Mouse (Mus musculus) neural tube, embryonic 12.5 days (tissue): Measurements from ENCODE around the gene Gm20390. TPM values are rescaled to one million over a fixed set of nuclear protein-coding genes. Genes with fewer than 3 reads are reported as not detected.

ENCODE experiments used
- ATAC-seq: fragments of 200-750 bp; cut with Nextera tagmentation; 2 replicates; pipeline ENCODE4 v1.8.0; 2017; ENCODE audit warnings: low read depth, mild to moderate bottlenecking, moderate TSS enrichment, moderate library complexity; ENCODE audit not compliant: low FRiP score
- H3K27ac ChIP-seq: fragments of 300-500 bp; sonication (generic); 2 replicates; pipeline ENCODE4 v1.5.1; 2016
- H3K27me3 ChIP-seq: fragments of 300-500 bp; sonication (generic); replicated peaks from 2 replicates; pipeline ENCODE4 v1.6.1; 2016; ENCODE audit warnings: mild to moderate bottlenecking
- H3K36me3 ChIP-seq: fragments of 300-500 bp; sonication (generic); 2 replicates; pipeline ENCODE4 v1.6.1; 2016; ENCODE audit warnings: mild to moderate bottlenecking
- H3K4me1 ChIP-seq: fragments of 300-500 bp; sonication (generic); 2 replicates; pipeline ENCODE4 v1.6.1; 2016
- H3K4me2 ChIP-seq: fragments of 300-500 bp; sonication (generic); replicated peaks from 2 replicates; pipeline ENCODE4 v1.6.1; 2016; ENCODE audit warnings: mild to moderate bottlenecking
- H3K4me3 ChIP-seq: fragments of 300-500 bp; sonication (generic); 2 replicates; pipeline ENCODE4 v1.5.1; 2016
- H3K9ac ChIP-seq: fragments of 300-500 bp; sonication (generic); 2 replicates; pipeline ENCODE4 v1.6.1; 2016; ENCODE audit warnings: mild to moderate bottlenecking
- H3K9me3 ChIP-seq: fragments of 300-500 bp; sonication (generic); 2 replicates; pipeline ENCODE4 v1.6.1; 2016; ENCODE audit warnings: mild to moderate bottlenecking
- WGBS: fragments of 180-500 bp; shearing (Covaris S2); methylation state at CpG from one replicate; pipeline ENCODE4 v1.1.7; 2016; 5-methylcytosine and 5-hydroxymethylcytosine counted together
- polyA plus RNA-seq: library from polyadenylated mRNA; unstranded; fragments of >200 nt; fragmentation: Nextera tagmentation; extraction: Ambion mirVana; gene quantifications from 2 replicates; pipeline ENCODE4 v1.2.1, GENCODE M21; 2016

The Gm20390 gene
- polyA plus RNA-seq, 1 experiment from 2014 or later, result 346 TPM

- H3K27me3 ChIP-seq, result no peaks in the 10 kb centered on the region
- H3K9ac ChIP-seq, result no peak overlapping the region
- H3K4me2 ChIP-seq, result no peak overlapping the region
- H3K36me3 ChIP-seq, result peaks cover 58% of the 10 kb centered on the region
- no peaks in the 10 kb centered on the region for H3K9me3 ChIP-seq
- H3K27ac ChIP-seq, result no peak overlapping the region
- ATAC-seq, result no peak
- H3K4me1 ChIP-seq, result no peaks in the 10 kb centered on the region
- WGBS, result 91% methylated on average over 3 of the region's 3 CpGs
- no peak overlapping the region for H3K4me3 ChIP-seq
These were observed 56.5 kb downstream of the Gm20390 start for GRCm38 (mm10) chr11:93911603-93912002.

DNA sequence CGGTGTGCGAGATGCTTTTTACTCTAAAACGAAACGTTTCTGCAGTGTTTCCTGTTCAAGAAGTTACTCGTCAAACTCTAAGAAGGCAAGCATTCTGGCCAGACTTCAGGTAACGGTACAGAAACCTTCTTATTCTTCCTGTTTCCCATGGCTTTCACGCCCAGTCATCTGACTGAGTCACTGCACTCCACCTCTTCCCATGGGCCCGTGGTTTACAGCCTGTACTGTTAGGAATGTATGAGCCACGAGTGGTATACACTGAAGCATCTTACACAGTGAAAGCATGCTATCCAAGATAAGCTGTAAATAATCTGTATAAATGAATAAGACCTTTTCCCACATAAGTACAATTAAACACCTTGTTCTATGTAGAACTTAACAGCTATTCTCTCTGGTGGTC, 59.3 kb downstream of the Gm20390 start:
- ATAC-seq, result no peak
- H3K27ac ChIP-seq, result no peak overlapping the region
- WGBS, result 92% methylated on average over 9 of the region's 9 CpGs
- no peak overlapping the region for H3K9ac ChIP-seq
- H3K4me1 ChIP-seq, result no peaks in the 10 kb centered on the region
- H3K27me3 ChIP-seq, result no peaks in the 10 kb centered on the region
- H3K4me2 ChIP-seq, result no peak overlapping the region
- H3K9me3 ChIP-seq, result no peaks in the 10 kb centered on the region
- H3K36me3 ChIP-seq, result peaks cover 58% of the 10 kb centered on the region
- no peak overlapping the region for H3K4me3 ChIP-seq

DNA sequence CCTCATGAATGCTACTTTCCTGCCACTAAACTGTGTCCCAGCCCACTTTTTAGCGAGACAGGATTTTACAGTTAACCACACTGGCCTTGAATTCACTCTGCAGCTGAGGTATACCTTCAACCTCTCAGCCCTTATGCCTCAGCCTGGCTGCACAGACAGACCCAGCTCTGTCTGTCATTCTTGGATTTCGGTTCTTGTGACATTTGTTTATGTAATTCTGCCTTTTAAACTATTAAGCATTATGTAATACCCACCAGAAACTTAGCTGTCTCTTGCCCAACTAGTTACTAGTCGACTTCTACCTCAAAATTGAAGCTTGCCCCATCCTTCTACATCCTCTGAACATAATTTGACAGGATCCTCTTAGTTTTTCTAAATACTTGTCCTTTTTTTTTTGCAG, 60.3 kb downstream of the Gm20390 start:
- Histone ChIP-seq H3K36me3 (peaks cover 53% of the 10 kb centered on the region), H3K27ac (no peak overlapping the region), H3K9ac (no peak overlapping the region), H3K9me3 (no peaks in the 10 kb centered on the region), H3K4me3 (no peak overlapping the region), H3K27me3 (no peaks in the 10 kb centered on the region), H3K4me1 (no peaks in the 10 kb centered on the region), H3K4me2 (no peak overlapping the region)
- no peak for ATAC-seq
- 87% methylated on average over 3 of the region's 3 CpGs for whole genome bisulfite sequencing

GRCm38 (mm10) chr11:93906834-93907233, 61.3 kb downstream of the Gm20390 start:
- no peak for ATAC-seq
- H3K4me2 ChIP-seq, result no peak overlapping the region
- H3K4me3 ChIP-seq, result no peak overlapping the region
- H3K4me1 ChIP-seq, result no peaks in the 10 kb centered on the region
- H3K9me3 ChIP-seq, result no peaks in the 10 kb centered on the region
- WGBS, result 94% methylated on average over 4 of the region's 4 CpGs
- no peaks in the 10 kb centered on the region for H3K27me3 ChIP-seq
- H3K27ac ChIP-seq, result no peak overlapping the region
- H3K9ac ChIP-seq, result no peak overlapping the region
- H3K36me3 ChIP-seq, result peaks cover 52% of the 10 kb centered on the region

Other genes with a start within 250 kb of the Gm20390 start
- 41.3 and 41.7 TPM in 2 replicates for gene Utp18, start 82.5 kb downstream of the Gm20390 start, polyA plus RNA-seq
- 40.4 and 44.2 TPM in 2 replicates for gene Mbtd1, start 82.4 kb downstream of the Gm20390 start, polyA plus RNA-seq
- 87.0 and 110 TPM in 2 replicates for gene Nme2, start 12.0 kb downstream of the Gm20390 start, polyA plus RNA-seq
- gene Nme1, start 228 bp upstream of the Gm20390 start, polyA plus RNA-seq, result 269 and 277 TPM in 2 replicates
- gene Spag9, start 27.8 kb upstream of the Gm20390 start, polyA plus RNA-seq, result 96.2 and 100 TPM in 2 replicates
- 41.7 and 43.3 TPM in 2 replicates for gene Tob1, start 243.2 kb upstream of the Gm20390 start, polyA plus RNA-seq